Mouse (Mus musculus) megakaryocyte-erythroid progenitor cell, adult 5-6 weeks (primary cell): ENCODE data around the gene Uhrf1bp1. TPM values are rescaled to one million over a fixed set of nuclear protein-coding genes. Genes with fewer than 3 reads are reported as not detected.

Experiments
- ATAC-seq: replicated peaks from 2 replicates; pipeline ENCODE4 v1.8.0; 2016; ENCODE audit warnings: mild to moderate bottlenecking, inconsistent platforms; ENCODE audit not compliant: severe bottlenecking, poor library complexity, low FRiP score, low TSS enrichment
- total RNA-seq, 2 experiments: library from RNA; stranded (forward) in 1 of 2; stranded (reverse) in 1 of 2; fragments of 200-1000, 215-1000 nt in 1 of 2; fragments of >200 nt in 1 of 2; fragmentation: Nextera tagmentation in 1 of 2; gene quantifications; 2 replicates each; pipeline ENCODE4 v1.2.3; 2014 to 2017

The Uhrf1bp1 gene
- total RNA-seq (2014; fragmentation: Nextera tagmentation): 28.6 and 28.8 TPM in 2 replicates
- 14.1 and 15.1 TPM in 2 replicates for total RNA-seq (2017)

GRCm38 (mm10) chr17:27856265-27856797 is at the start of gene Uhrf1bp1:
Gene Uhrf1bp1 (plus strand): TSS chr17:27856441.
- ATAC-seq: peak; percentile 49; the same call in 1 of the 2 replicates

GRCm38 (mm10) chr17:27807542-27808078 is 48.6 kb upstream of the Uhrf1bp1 start:
- no peak for ATAC-seq

GRCm38 (mm10) chr17:27810569-27811331 is 45.5 kb upstream of the Uhrf1bp1 start:
- ATAC-seq: no peak

GRCm38 (mm10) chr17:27811980-27812379 is 44.3 kb upstream of the Uhrf1bp1 start:
- no peak for ATAC-seq

- ATAC-seq: no peak
Observed at GRCm38 (mm10) chr17:27814606-27815005, 41.6 kb upstream of the Uhrf1bp1 start.

GRCm38 (mm10) chr17:27819011-27819410 is 37.2 kb upstream of the Uhrf1bp1 start:
- no peak for ATAC-seq

- ATAC-seq: no peak
Observed at GRCm38 (mm10) chr17:27819521-27819970, 36.7 kb upstream of the Uhrf1bp1 start.

- no peak for ATAC-seq
Observed at GRCm38 (mm10) chr17:27819971-27820567, 36.2 kb upstream of the Uhrf1bp1 start.

GRCm38 (mm10) chr17:27820568-27821406 is 35.5 kb upstream of the Uhrf1bp1 start, which contains the start of gene D17Wsu92e:
Gene D17Wsu92e (minus strand): TSS chr17:27820648.
- peak; percentile 83 for ATAC-seq

GRCm38 (mm10) chr17:27821407-27822338 is 34.6 kb upstream of the Uhrf1bp1 start:
- ATAC-seq: peak; percentile 56

GRCm38 (mm10) chr17:27823142-27823905 is 32.9 kb upstream of the Uhrf1bp1 start:
- ATAC-seq: no peak

GRCm38 (mm10) chr17:27824941-27825340 is 31.3 kb upstream of the Uhrf1bp1 start:
- no peak for ATAC-seq

GRCm38 (mm10) chr17:27825539-27825938 is 30.7 kb upstream of the Uhrf1bp1 start:
- no peak for ATAC-seq

GRCm38 (mm10) chr17:27825984-27826905 is 30.0 kb upstream of the Uhrf1bp1 start:
- peak; percentile 75 for ATAC-seq

GRCm38 (mm10) chr17:27826908-27827383 is 29.3 kb upstream of the Uhrf1bp1 start:
- no peak for ATAC-seq

- no peak for ATAC-seq
Observed at GRCm38 (mm10) chr17:27827511-27827910, 28.7 kb upstream of the Uhrf1bp1 start.
